Mouse (Mus musculus): Measurements from ENCODE around the gene Gm884. TPM values are rescaled to one million over a fixed set of nuclear protein-coding genes. Genes with fewer than 3 reads are reported as not detected.
A peak's percentile ranks its signal among the peaks of the same experiment; 100 is the strongest.

Gene Gm884
- not detected in 2 replicates for total RNA-seq (2017)

- ATAC-seq (ENCODE audit: extremely low read depth, insufficient number of reproducible peaks, low FRiP score, poor library complexity, severe bottlenecking) = no peak
Observed at GRCm38 (mm10) chr11:103621040-103621439, at the start of gene Gm884. Gene Gm884, minus strand, starts transcription at chr11:103621140.

- no peak for ATAC-seq (ENCODE audit: extremely low read depth, insufficient number of reproducible peaks, low FRiP score, poor library complexity, severe bottlenecking)
Observed at GRCm38 (mm10) chr11:103666907-103667426, 46.0 kb upstream of the Gm884 start.

DNA sequence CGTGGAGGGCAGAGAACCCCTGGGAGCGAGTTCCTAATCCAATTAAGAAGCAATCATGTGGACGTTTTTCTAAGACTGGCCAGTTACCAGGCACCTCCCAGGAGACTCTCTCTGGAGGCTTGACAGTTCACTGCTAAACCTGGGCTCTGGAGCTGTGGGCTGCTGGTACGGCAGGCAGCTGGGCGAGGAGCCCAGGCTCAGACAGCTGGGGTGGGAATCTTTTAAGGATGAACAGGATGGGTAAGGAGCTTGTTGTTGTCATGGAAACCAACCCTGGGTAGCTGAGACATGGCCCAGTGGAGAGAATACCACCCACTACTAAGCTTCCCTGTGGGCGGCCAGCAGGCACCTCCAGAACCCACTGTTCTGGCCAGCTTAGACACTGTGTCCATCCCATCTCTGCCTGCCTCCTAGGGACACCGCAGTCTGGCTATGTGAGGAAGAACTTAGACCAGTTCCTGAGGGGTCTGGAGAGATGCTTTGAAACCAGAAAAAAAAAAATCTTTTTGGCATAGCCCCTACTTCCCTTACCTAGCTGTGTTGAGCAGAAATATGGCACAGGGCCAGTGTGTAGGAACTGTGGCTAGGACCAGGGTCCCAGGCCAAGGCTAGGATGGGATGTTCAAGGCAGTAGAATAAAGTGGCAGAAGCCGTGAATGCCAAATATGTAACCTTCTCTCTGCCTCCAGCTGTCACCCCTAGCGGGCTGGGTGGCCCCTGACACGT, 45.4 kb upstream of the Gm884 start:
- no peak for ATAC-seq (ENCODE audit: extremely low read depth, insufficient number of reproducible peaks, low FRiP score, poor library complexity, severe bottlenecking)

DNA sequence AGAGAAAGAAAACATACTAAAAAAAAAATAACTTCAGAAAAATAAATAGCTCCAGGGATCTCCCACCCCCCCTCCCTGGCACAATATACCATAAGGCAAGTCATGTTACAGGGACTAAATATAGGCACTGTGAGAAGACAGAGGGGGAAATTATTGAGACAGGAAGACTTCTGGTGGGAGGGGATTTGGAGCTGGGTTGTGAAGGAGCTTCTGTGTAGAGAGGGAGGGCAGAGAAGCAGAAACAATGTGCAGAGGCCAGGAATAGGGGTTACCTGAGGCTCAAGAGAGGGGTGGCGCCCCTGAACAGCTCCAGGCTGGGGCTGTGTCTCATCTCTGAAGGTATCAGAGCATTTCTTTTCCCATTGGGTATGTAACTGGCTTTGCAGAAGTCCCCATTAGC, 44.8 kb upstream of the Gm884 start:
- ATAC-seq (ENCODE audit: extremely low read depth, insufficient number of reproducible peaks, low FRiP score, poor library complexity, severe bottlenecking) = no peak

DNA sequence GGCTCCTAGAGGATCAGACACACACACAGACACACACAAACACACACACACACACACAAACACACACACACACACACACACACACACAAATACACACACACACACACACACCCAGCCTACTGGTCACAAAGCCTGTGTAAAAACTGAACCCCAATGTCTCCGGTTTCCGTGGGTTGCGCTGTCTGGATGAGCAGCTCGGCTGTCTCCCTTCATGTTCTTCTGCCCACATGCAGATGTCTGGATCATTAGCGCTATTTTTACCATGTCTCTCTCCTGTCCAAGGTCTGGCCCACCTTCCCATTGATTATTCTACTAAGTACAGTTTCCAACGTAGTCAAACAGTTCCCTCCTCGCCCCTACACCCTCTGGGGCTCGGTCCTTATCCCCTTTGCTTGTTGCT, 42.2 kb upstream of the Gm884 start:
- ATAC-seq (ENCODE audit: extremely low read depth, insufficient number of reproducible peaks, low FRiP score, poor library complexity, severe bottlenecking) = no peak

GRCm38 (mm10) chr11:103662546-103662945, 41.6 kb upstream of the Gm884 start:
- no peak for ATAC-seq (ENCODE audit: extremely low read depth, insufficient number of reproducible peaks, low FRiP score, poor library complexity, severe bottlenecking)

DNA sequence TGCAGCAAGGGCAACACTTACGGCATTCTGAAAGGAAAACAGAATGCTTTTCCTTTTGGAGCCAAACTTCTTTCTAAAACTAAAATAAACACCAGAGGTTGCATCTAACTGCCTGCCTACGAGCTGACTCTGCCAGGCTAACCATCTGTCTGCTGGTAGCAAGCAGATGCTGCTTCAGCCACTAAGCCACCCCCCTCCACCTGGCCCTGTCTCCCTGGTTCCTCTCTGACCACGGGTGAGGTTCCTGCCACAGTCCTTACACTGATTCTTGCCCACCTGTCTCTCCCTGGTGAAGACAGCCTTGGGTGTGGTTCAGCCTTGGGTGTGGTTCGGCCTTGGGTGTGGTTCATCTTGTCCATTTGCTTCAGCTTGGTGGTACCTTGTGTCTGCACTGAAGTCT, 40.9 kb upstream of the Gm884 start:
- ATAC-seq (ENCODE audit: extremely low read depth, insufficient number of reproducible peaks, low FRiP score, poor library complexity, severe bottlenecking) = no peak

- no peak for ATAC-seq (ENCODE audit: extremely low read depth, insufficient number of reproducible peaks, low FRiP score, poor library complexity, severe bottlenecking)
Observed at GRCm38 (mm10) chr11:103658189-103658588, 37.2 kb upstream of the Gm884 start.

GRCm38 (mm10) chr11:103656520-103656919, 35.6 kb upstream of the Gm884 start:
- no peak for ATAC-seq (ENCODE audit: extremely low read depth, insufficient number of reproducible peaks, low FRiP score, poor library complexity, severe bottlenecking)

- no peak for ATAC-seq (ENCODE audit: extremely low read depth, insufficient number of reproducible peaks, low FRiP score, poor library complexity, severe bottlenecking)
Observed at GRCm38 (mm10) chr11:103653359-103653965, 32.5 kb upstream of the Gm884 start.

- ATAC-seq (ENCODE audit: extremely low read depth, insufficient number of reproducible peaks, low FRiP score, poor library complexity, severe bottlenecking) = no peak
Observed at GRCm38 (mm10) chr11:103651426-103651825, 30.5 kb upstream of the Gm884 start.

GRCm38 (mm10) chr11:103649983-103650493, 29.1 kb upstream of the Gm884 start:
- ATAC-seq (ENCODE audit: extremely low read depth, insufficient number of reproducible peaks, low FRiP score, poor library complexity, severe bottlenecking) = no peak

- no peak for ATAC-seq (ENCODE audit: extremely low read depth, insufficient number of reproducible peaks, low FRiP score, poor library complexity, severe bottlenecking)
Observed at GRCm38 (mm10) chr11:103649301-103649982, 28.5 kb upstream of the Gm884 start, which contains the start of gene Rprml. Gene Rprml, plus strand, starts transcription at chr11:103649570.

- ATAC-seq (ENCODE audit: extremely low read depth, insufficient number of reproducible peaks, low FRiP score, poor library complexity, severe bottlenecking) = no peak
Observed at GRCm38 (mm10) chr11:103648656-103649055, 27.7 kb upstream of the Gm884 start.

GRCm38 (mm10) chr11:103647921-103648620, 27.1 kb upstream of the Gm884 start:
- ATAC-seq (ENCODE audit: extremely low read depth, insufficient number of reproducible peaks, low FRiP score, poor library complexity, severe bottlenecking) = no peak

DNA sequence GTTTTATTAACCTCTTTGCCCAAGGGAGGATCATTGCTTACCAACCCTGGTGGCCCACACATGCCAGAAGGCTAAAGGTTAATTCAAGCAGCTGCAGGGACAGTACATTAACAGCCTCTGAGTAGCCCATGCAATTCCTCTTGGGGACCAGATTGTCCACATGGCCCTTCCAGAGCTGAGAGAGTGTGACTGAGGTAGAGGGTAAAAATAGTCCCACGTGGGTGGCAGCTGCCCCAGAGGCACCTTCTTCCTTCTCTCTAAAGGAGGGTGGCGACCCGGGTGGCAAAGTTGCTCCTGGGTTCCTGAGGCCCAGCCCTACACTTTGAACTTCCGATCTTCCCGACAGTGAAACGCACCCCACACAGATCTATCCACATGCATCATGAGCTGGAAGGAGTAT, 25.4 kb upstream of the Gm884 start:
- no peak for ATAC-seq (ENCODE audit: extremely low read depth, insufficient number of reproducible peaks, low FRiP score, poor library complexity, severe bottlenecking)

DNA sequence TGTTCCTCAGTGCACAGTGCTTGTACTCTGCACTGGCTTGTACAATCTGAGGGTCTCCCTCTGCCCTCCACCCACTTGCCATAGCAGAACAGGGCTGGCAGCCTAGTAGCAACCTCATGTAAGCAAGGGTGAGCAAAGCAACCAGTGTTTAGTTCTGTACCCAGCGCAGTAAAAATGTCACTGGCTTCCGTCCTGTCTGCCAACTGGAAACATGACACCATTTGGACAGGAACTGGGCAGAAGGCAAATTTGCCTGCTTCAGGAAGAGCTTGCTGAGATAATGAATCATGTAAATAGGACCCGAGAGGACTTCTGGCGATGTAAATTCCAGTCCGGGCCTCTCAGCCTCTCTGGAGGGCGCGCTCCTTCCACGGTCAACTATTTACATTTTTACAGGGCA, 24.8 kb upstream of the Gm884 start:
- ATAC-seq (ENCODE audit: extremely low read depth, insufficient number of reproducible peaks, low FRiP score, poor library complexity, severe bottlenecking) = no peak

- no peak for ATAC-seq (ENCODE audit: extremely low read depth, insufficient number of reproducible peaks, low FRiP score, poor library complexity, severe bottlenecking)
Observed at GRCm38 (mm10) chr11:103643211-103643610, 22.3 kb upstream of the Gm884 start.

DNA sequence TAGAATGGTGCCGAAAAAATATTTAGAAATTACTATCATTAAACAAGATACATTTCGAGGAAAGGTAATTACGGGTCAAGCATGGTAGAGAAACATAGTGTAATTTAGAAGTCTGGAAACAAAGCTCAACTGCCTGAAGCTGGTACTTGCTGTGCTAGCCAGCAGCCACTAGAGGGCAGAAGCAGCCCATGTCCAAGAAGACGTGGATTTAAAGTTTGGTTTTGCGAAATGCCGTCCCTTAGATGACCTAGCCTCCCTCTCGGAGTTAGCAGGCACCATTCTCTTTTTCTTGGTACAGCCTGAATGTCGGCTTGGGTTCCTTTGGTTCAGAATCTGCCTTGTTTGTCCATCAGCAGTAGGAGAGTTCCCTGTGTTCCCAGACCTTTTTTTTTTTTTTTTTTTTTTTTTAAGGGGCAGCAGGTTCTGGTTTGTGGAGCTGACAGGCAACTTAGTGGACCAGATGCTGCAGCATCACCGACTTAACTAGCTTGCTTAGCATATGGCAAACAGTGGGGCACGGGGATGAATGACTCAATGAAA, 18.5 kb upstream of the Gm884 start:
- ATAC-seq (ENCODE audit: extremely low read depth, insufficient number of reproducible peaks, low FRiP score, poor library complexity, severe bottlenecking) = 0 out of 2 replicates have a peak, but pooled peaks have one; percentile 35
